Mouse (Mus musculus): ENCODE data around the gene D330045A20Rik.

- TF ChIP-seq GATA1 (IDR thresholded peaks at IDR 0.05; ENCODE audit: low read length): no peak
- no peak for TF ChIP-seq TAL1 (IDR thresholded peaks at IDR 0.05; ENCODE audit: low read length)
These were observed 44.3 kb downstream of the D330045A20Rik start for GRCm38 (mm10) chrX:139524303-139525091.

Measured in erythroblast, embryonic 14.5 days (primary cell).